Mouse (Mus musculus): ENCODE measurements around the gene Agxt.

DNA sequence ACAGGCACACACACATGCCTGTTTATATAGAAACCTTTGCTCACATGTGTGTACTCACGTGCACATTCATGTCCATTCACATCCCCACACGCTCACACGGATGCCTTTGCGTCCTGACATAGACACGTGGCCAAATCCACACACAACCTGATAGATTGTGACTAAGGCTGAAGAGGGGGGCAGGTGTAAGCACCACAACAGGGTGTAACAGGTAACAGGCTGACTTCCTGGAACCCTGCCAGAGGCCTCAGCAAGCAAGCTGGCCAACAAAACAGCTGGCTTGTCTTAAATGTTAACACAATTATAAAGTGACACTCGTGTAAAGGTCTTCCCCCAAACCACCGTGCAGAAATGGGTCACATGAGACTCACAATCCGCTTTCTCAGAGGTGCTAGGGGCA, 23.9 kb downstream of the Agxt start:
- TF ChIP-seq EP300 (IDR thresholded peaks at IDR 0.05; ENCODE audit: low read depth) = no peak
- no peak for TF ChIP-seq CTCF (IDR thresholded peaks at IDR 0.05; ENCODE audit: low read depth)
